Mouse (Mus musculus) cerebellum, postnatal 25 days (tissue): Measurements from ENCODE around the gene Galnt18.

ENCODE experiments used
- DNase-seq, 2 experiments: peaks; one replicate each; pipeline ENCODE4 v3.0.0; 2021; ENCODE audit warnings: mixed read lengths in 2 of 2

Gene Galnt18

GRCm38 (mm10) chr7:111466121-111466520 is 313.7 kb downstream of the Galnt18 start:
- no peak for DNase-seq

- no peak for DNase-seq
Observed at GRCm38 (mm10) chr7:111459716-111460115, 320.1 kb downstream of the Galnt18 start.

DNA sequence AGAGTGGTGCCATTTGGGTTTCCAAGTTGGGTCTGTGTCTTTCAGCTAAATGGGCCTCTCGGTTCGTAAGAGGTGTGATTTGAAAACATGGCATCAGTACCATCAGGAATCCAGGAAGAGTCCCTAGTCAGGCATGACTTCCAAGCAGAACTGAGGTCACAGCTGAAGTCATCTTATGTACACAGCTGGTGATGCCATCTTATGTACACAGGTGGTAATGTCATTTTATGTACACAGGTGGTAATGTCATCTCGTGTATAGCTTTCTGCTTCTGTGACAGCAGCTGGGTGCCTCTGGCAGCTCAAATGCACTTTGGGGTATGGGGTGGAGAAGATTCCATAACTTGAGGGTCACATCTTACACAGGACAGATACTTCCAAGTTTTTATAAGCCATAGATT is 323.8 kb downstream of the Galnt18 start:
- DNase-seq: no peak

- DNase-seq: no peak
Observed at GRCm38 (mm10) chr7:111455541-111455940, 324.2 kb downstream of the Galnt18 start.

GRCm38 (mm10) chr7:111452000-111452399 is 327.8 kb downstream of the Galnt18 start:
- DNase-seq: no peak

DNA sequence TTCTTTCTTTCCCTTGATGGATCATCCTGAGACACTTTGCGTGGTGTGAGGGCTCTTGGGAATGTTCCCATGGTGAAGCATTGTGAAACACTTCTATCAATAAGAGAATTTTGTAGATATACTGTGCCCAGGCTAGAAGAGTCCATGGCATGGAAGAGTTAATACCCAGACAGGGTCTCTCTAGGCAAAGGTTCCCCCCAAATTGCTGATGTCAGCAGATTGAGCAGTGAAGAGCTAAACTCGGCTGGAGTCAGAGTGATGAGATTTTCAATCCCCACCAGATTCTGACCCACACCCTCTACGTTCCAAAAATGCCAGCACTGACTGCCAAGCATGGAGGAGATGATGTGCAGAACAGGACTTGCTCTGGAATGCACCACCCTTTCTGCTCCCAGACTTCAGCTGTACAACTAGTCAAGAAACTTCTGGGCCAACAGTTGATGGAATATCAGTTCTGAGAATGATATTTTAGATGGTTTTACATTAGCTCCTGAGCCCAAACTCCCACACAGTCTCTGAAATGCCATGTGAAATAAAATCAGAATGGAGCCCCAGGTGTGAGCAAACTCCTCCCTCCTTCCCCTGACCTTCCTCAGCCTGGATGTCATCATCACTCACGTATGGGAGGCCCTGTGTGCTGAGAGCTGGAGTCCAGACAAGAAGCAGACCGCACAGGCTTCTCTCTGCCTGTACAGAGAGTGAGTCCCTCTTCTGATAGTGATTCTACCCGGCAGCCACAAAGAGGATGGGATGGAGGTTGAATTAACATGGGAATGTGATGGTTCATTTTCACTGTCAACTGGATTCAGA is 329.3 kb downstream of the Galnt18 start:
- no peak for DNase-seq

GRCm38 (mm10) chr7:111433173-111433572 is 346.6 kb downstream of the Galnt18 start:
- no peak for DNase-seq

DNA sequence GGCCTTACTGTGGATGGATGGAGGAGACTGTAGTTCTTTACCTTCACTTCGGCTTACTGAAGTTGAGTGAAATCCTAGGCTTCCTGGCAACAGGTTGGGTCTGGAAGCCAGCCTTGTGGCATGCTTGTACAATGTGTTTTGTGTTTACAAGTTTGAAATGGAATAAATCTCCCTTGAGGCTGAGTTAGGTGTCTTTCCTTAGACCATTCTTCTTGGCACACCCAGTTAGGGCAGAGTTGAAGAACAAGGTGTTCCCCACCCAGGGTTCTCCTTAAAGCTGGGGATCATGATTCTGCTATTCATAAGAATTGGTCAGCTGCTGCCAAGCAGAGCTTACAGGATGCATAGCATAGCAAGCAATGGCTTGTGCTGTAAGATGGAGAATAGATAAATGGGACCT is 352.4 kb downstream of the Galnt18 start:
- no peak for DNase-seq
